Mouse (Mus musculus) cortical plate, adult 2 months (tissue): ENCODE results near the gene Kcnk5. TPM values are rescaled to one million over a fixed set of nuclear protein-coding genes. Genes with fewer than 3 reads are reported as not detected.

Source experiments
- H3K27ac ChIP-seq: fragments of 200-500 bp; 2 replicates; pipeline ENCODE4 v1.5.1; 2012; ENCODE audit warnings: low read length, control low read depth, inconsistent platforms; ENCODE audit not compliant: insufficient read depth
- H3K4me1 ChIP-seq: fragments of 200-500 bp; 2 replicates; pipeline ENCODE4 v1.6.1; 2011; ENCODE audit warnings: low read length; ENCODE audit not compliant: control insufficient read depth, insufficient read depth
- H3K4me3 ChIP-seq: fragments of 200-500 bp; 2 replicates; pipeline ENCODE4 v1.5.1; 2011; ENCODE audit warnings: mild to moderate bottlenecking, low read length, control low read depth; ENCODE audit not compliant: insufficient read depth
- CTCF ChIP-seq: fragments of 200-500 bp; IDR thresholded peaks from 2 replicates; pipeline ENCODE4 v1.5.1; 2011; ENCODE audit warnings: mild to moderate bottlenecking, control low read depth, low read length; ENCODE audit not compliant: insufficient read depth; ENCODE audit errors: extremely low read depth
- POLR2A ChIP-seq: fragments of 200-500 bp; IDR thresholded peaks from 2 replicates; pipeline ENCODE4 v1.6.1; 2011; ENCODE audit warnings: mild to moderate bottlenecking, low read length, control low read depth; ENCODE audit not compliant: insufficient read depth; ENCODE audit errors: extremely low read depth
- polyA plus RNA-seq: library from polyadenylated mRNA; depleted of rRNA; stranded (reverse); fragments of >200 nt; gene quantifications from 2 replicates; pipeline ENCODE4 v1.2.3, GENCODE M21; 2012

Gene Kcnk5
- polyA plus RNA-seq, 1 experiment, result 0.71 TPM

DNA sequence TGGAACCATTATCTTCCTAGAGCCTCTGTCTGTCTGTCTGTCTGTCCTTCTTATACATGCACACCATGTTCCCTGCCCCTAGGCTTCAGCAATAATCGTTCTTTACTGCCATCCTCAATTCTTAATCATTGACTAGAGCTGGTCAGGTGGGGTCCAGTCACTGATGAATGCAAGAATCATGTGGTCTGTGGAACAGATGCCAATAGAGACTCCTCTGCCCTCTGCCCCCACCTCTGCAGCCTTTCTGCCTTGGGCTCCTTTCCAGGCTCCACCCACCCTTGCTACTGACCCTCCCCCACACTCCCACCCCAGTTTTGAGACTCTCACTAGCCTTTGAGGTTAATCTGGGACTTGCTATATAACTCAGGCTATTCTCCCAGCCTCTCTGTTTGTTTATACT, 38.2 kb upstream of the Kcnk5 start:
- no peak overlapping the region for H3K27ac ChIP-seq
- H3K4me1 ChIP-seq, result no peaks in the 10 kb centered on the region
- TF ChIP-seq CTCF (no peak), POLR2A (no peak)
- no peak overlapping the region for H3K4me3 ChIP-seq

DNA sequence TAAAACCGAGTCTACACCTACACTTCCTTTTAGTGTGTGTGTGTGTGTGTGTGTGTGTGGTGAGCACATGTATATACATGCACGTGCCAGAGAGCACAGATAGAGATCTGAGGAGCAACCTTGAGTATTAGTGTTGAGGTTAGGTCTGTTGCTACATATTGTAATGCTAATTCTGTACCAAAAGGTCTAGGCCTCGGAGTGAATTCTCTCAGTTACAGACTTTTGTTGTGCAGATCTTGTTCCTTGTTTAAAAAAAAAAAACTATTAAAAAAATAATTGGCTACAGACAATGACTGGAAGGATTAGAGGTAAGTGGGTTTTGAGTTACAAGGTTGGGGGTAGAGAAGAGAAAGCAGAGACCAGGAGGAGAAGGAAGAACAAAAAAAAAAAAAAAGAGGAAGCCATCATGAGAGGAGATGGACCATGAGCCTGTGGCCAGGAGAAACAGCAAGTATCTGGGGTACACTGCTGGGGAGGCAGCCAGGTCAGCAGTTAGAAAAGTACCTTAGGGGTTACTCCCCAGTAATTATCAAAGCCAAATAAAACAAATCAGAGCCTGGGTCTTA, 35.8 kb upstream of the Kcnk5 start:
- H3K27ac ChIP-seq, result no peak overlapping the region
- no peak overlapping the region for H3K4me3 ChIP-seq
- no peak for TF ChIP-seq CTCF
- TF ChIP-seq POLR2A, result no peak
- no peaks in the 10 kb centered on the region for H3K4me1 ChIP-seq

DNA sequence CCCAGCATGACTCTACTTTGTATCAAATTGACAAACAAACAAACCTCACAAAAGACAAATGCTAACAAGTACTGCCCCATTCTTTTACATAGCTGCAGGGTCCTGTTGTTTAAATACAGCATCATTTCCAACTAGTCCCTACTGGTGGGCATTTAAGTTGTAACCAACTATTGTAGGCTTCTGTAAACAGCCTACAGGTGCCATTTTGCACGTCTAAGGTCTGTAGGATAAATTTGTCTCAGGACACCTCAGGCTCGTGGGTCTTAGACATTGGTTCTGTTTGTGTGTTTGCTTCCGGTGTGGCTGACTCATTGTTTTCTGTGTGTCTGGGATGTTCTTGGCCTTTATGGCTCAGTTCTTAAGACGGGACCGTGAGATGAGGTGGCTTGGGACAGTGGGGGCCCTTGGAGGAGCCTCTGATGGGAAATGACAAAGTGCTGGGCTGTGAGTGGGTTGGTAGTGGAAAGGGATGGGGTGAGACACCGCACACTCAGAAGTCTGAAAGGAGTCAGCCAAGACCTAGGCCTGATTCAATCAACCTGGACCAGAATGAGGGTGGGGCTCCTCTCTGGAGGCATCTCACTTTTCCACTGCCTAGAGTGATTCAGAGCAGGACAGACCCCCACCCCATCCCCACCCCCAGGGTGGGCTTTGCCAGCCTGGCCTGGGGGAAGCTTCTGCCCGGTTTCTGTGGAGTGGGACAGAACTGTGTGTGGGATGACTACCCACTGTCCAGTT, 35.1 kb upstream of the Kcnk5 start:
- Histone ChIP-seq H3K4me3 (no peak overlapping the region), H3K27ac (no peak overlapping the region), H3K4me1 (no peaks in the 10 kb centered on the region)
- TF ChIP-seq POLR2A (no peak), CTCF (no peak)

DNA sequence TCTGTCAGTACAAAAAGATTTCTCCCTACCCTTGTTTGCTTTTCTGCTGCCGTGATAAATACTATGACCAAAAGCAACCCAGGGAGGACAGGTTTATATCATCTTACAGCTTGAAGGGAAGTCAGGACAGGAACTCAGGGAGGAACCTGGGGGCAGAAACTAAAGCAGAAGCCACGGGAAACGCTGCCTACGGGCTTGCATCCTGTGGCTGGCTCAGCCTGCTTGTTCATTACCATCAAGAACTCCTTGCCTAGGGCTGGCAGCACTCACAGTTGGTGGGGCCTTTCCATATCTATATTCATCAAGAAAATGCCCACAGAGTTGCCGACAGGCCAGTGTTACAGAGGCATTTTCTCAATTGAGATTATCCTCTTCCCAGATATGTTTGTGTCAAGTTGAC, 34.2 kb upstream of the Kcnk5 start:
- H3K4me1 ChIP-seq, result no peaks in the 10 kb centered on the region
- TF ChIP-seq POLR2A, result no peak
- no peak for TF ChIP-seq CTCF
- H3K27ac ChIP-seq, result no peak overlapping the region
- H3K4me3 ChIP-seq, result no peak overlapping the region

DNA sequence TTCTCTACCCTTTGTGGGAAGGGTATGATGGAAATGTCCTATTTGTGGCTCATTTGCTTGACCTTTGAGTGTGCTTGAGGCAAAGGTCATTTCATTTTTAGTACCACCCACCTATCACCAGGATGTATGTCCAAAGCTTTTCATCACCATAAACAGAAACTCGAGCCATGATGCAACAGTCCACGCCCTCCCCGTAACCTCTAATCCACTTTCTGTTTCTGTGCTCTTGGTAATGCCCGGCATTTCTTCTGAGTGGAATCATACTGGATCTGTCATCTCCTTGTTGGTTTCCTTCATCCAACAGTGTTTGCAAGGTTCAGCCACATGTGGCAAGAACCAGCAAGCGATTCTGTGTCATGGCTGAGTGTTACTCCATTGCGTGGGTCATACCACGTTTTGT, 32.5 kb upstream of the Kcnk5 start:
- TF ChIP-seq POLR2A (no peak), CTCF (no peak)
- no peak overlapping the region for H3K4me3 ChIP-seq
- no peaks in the 10 kb centered on the region for H3K4me1 ChIP-seq

DNA sequence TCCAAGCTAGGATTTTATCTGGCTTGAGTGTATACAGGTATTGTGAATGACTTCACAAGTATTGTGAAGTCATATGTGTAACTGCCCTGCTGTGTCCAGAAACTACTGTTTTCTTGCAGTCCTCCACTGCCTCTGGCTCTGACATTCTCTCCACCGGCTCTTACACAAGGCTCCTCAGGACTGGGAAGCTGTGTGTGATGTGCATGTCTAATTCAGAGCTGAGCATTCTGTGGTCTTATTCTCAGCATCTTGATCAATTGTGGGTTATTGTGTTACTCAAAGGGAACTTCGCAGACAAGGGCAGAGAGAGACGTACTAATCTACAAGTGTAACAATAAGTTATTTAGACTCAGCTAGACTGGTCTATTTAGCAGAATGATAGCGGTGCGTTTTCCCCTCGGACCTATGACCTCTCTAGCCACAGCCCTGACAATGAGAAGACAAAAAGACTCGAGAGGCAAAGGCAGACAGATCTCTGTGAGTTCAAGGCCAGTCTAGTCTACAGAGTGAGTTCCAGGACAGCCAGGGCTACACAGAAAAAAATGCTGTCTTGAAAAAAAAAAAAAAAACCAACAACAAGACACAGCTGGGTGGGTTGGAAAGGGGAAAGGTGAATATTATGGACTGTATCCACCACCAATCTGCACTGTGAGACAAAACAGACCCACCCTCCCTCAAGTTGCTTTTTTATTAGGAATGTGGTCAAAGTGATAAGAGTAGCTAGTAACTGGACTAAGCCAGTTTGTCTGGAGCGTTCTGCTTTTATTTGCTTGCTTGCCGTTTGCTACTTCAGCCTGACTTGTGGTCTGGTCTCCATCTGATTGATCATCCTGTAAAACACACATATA, 30.4 kb upstream of the Kcnk5 start:
- H3K27ac ChIP-seq, result no peak overlapping the region
- no peak overlapping the region for H3K4me3 ChIP-seq
- no peaks in the 10 kb centered on the region for H3K4me1 ChIP-seq
- TF ChIP-seq CTCF (no peak), POLR2A (no peak)

More for the DNA sequence above, 32.5 kb upstream of the Kcnk5 start:
- no peak overlapping the region for H3K27ac ChIP-seq

DNA sequence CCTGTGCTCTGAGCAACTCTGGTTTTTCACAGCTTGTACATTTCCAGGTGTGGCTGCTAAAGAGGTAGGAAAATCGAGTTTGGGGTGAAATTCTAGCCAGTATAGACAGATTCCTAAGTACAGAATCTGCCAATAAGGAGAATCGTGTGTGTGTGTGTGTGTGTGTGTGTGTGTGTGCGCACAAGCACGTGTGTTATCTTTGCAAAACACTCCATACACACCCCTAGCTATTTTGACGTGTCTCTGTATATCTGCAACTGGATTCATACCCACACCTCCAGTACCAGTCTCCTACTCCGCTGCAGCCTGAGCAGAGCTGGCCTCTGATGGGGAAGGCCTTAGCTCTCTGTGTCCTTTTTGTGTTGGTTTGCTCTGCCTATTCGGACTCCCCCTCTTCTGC, 28.3 kb upstream of the Kcnk5 start:
- TF ChIP-seq POLR2A (no peak), CTCF (no peak)
- no peak overlapping the region for H3K4me3 ChIP-seq
- H3K4me1 ChIP-seq, result no peaks in the 10 kb centered on the region
- no peak overlapping the region for H3K27ac ChIP-seq

DNA sequence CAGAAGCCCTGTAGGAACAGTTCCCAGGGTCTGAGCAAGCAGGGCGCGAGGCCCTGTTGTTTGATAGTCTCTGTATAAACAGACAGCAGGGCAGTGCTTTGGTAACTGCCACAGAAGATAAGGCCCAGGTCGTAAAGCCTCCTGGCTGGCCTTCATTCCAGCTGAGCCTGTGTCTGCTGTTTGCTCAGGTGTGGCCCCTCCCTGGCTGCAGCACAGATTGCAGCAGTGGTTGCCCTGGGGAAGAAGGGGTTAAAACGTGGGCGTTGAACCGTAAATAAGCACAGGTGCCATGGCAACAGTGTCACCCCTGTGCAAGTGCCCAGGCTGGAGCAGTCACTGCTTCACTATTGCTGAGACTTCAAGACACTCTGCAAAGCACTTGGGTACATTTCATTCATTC, 26.8 kb upstream of the Kcnk5 start:
- no peaks in the 10 kb centered on the region for H3K4me1 ChIP-seq
- H3K27ac ChIP-seq, result no peak overlapping the region
- TF ChIP-seq POLR2A (no peak), CTCF (no peak)
- H3K4me3 ChIP-seq, result no peak overlapping the region

DNA sequence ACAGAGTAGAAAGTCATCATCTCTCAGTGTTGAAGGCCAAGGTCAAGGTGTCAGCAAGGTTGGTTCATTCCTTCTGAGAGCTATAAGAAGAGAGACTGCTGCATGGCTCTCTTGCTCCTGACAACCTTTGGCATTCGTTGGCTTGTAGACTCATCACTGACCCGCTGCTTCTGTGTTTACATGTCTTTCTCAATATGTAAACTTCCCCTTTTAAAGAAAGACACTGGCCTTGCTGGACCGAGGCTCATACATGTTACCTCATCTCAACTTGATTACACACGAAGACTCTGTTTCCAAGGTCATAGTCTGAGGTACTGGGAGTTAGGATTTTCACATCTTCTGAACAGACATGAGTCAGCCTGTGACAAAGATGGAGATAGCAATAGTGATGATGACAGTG, 24.1 kb upstream of the Kcnk5 start:
- Histone ChIP-seq H3K4me1 (no peaks in the 10 kb centered on the region), H3K4me3 (no peak overlapping the region), H3K27ac (no peak overlapping the region)
- TF ChIP-seq POLR2A, result no peak
- TF ChIP-seq CTCF, result no peak
